Mouse (Mus musculus) bone marrow, adult 2 months (tissue): ENCODE measurements around the gene Ssrp1.

Source experiments
- CTCF ChIP-seq: fragments of 200-500 bp; IDR thresholded peaks from 2 replicates; pipeline ENCODE4 v1.5.1; 2011; ENCODE audit warnings: low read length, control low read depth; ENCODE audit not compliant: control insufficient read depth, insufficient read depth
- POLR2A ChIP-seq: fragments of 200-500 bp; IDR thresholded peaks from 2 replicates; pipeline ENCODE4 v1.6.1; 2011; ENCODE audit warnings: low read depth, mild to moderate bottlenecking, control low read depth, low read length, borderline replicate concordance; ENCODE audit not compliant: control insufficient read depth

DNA sequence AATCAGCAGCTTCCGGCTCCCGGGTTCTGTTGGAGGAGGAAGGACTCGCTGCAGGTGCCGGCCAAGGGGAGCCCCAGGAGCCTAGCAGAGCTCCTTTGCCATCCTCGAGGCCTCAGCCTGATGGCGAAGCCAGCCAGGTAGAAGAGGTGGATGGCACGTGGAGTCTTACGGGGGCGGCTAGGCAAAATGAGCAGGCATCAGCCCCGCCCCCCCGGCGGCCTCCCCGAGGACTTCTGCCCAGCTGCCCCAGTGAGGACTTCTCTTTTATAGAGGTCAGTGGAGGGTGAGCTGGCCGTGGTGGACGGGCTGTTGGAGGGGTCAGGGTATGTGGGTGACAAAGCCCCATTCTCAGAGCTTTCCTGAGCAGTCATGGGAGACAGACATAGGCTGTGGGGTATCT lies 33.1 kb downstream of the Ssrp1 start:
- TF ChIP-seq CTCF (no peak), POLR2A (no peak)
